Mouse (Mus musculus): ENCODE measurements around the gene Meox1. TPM values are rescaled to one million over a fixed set of nuclear protein-coding genes. Genes with fewer than 3 reads are reported as not detected.
A peak's percentile ranks its signal among the peaks of the same experiment; 100 is the strongest.

Gene Meox1
- total RNA-seq, 2 experiments from 2014 or later = 0.50 to 0.91 TPM

DNA sequence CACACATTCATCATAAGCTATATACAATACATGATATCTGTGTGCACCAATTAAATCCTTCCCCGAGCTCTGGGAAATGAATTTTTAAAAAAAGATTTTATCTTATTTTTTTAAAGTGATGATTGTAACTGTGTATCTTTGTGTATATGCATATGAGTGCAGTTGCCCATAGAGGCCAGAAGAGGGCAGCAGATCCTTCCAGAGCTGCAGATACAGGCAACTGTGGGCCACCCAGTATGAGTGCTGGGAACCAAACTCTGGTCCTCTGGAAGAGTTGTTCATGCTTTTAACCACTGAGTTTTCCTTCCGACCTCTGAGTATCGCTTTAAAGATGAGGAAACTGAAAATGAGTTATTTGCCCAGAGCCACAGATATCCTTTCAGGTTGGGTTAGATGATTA lies 53.8 kb downstream of the Meox1 start:
- no peak for DNase-seq (ENCODE audit: extremely low spot score in 1 of 2, low spot score in 2 of 2)
- intact Hi-C loops (cut with DNase I) = no loop called here
- TF ChIP-seq CTCF (IDR thresholded peaks at IDR 0.05) = peak; percentile 16
- Histone ChIP-seq H3K27ac (no peak overlapping the region), H3K4me3 (no peak overlapping the region)

DNA sequence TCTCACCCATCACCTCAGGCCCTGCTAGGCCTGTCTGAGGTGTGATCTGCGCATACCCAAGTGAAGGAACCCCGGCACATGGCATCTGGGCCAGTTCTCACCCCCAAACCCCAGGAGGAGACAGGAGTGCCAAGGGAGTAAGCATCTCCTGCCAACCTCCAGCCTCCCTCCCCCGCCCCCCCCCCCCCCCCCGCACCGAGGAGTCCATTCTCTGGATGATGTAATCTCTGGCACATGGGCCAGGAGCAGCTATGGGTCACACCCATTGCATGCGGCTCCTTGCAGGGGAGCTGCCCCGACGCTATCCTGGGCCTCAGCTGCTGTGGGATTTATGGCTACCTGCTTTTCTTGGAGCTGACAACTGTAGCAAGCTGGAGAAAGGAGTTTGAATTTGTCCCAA lies 54.7 kb downstream of the Meox1 start:
- Histone ChIP-seq H3K4me3 (no peak overlapping the region), H3K27ac (no peak overlapping the region)
- TF ChIP-seq CTCF (IDR thresholded peaks at IDR 0.05) = no peak
- intact Hi-C loops (cut with DNase I) = no loop called here
- DNase-seq (ENCODE audit: extremely low spot score in 1 of 2, low spot score in 2 of 2) = no peak

DNA sequence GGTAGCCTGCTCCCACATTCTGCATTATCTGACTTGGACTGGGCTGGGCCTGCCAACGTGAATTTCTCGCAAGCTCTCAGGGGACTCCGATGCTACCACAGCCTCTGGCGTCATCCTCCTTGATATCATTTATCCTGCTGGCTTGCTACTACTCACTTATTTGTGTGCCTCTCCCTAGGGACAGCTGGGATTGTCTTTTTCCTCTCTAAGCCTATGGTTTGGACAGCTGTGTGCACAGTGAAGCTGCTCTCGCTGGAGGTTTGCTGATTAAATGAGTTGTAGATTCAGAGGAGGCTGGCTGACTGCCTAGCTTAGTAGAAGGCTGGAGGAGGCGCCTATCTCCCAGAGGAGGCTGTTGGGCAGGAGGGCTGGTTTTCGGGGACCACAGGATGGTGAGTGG lies 62.2 kb downstream of the Meox1 start:
- H3K27ac ChIP-seq = no peak overlapping the region
- intact Hi-C loops (cut with DNase I) = no loop called here

DNA sequence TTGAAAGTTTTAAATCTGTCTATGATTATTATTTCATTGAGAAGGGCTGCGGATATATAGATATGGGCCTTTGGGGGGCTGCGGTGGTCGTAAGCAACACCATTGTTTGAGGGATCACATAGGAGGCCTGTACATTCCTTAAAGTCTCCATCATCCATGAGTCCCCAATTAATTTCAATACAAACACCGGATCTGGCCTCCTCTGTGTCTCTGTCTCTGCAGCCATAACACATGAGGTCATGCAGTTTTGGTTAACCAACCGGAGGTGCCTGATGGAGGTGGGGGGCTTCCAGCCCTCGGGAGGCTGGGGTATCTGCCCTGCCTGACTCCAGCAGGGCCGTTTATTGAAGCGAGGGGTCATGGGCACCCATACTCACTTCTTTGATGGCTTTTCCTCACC lies 63.6 kb downstream of the Meox1 start:
- Histone ChIP-seq H3K27ac (no peak overlapping the region), H3K4me3 (no peak overlapping the region)
- no peak for TF ChIP-seq CTCF (IDR thresholded peaks at IDR 0.05)
- DNase-seq (ENCODE audit: extremely low spot score in 1 of 2, low spot score in 2 of 2) = no peak
- intact Hi-C loops (cut with DNase I) = no loop called here

More for the DNA sequence above, 62.2 kb downstream of the Meox1 start:
- H3K4me3 ChIP-seq = no peak overlapping the region
- peak in 1 of 2 experiments; percentile 35 for DNase-seq (ENCODE audit: extremely low spot score in 1 of 2, low spot score in 2 of 2)
- no peak for TF ChIP-seq CTCF (IDR thresholded peaks at IDR 0.05)

DNA sequence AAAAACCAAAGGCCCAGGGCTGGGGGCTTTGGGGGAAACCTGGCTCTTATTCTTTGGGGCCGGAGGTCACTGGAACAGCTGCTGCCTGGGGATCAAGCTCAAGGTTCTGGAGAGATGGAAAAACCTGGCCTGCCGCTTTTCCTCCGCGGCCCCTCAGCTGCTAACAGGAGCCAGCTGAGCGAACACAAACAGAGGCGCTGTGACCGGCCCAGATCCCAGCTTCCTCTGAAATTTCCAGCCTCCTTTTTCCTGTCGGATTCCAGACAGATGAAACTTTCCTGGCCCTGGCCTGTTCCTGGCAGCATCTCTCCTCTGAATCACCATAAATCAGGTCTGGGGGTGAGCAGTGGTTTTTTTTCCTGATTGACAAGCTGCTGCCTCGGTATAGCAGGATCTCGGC lies 64.1 kb downstream of the Meox1 start:
- no peak for TF ChIP-seq CTCF (IDR thresholded peaks at IDR 0.05)
- intact Hi-C loops (cut with DNase I) = no loop called here
- no peak overlapping the region for H3K27ac ChIP-seq
- DNase-seq (ENCODE audit: extremely low spot score in 1 of 2, low spot score in 2 of 2) = no peak
- no peak overlapping the region for H3K4me3 ChIP-seq

DNA sequence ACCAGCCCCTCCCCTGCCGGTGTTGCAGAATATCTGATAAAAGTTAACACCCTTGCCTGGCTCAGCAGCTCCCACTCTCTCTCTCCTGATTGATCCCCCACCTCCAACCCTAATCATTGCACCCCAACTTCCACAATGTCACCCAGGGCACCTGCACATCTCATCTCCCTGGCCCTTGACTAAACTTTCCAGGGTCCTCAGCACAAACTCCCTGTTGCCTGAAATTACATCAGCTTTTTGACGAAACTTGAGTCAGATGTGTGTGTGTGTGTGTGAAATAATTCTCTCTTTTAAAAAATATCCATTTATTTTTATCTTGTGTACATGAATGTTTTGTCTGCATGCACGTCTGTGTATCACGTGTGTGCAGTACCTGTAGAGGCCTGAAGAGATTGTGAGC lies 65.5 kb downstream of the Meox1 start:
- Histone ChIP-seq H3K4me3 (no peak overlapping the region), H3K27ac (no peak overlapping the region)
- TF ChIP-seq CTCF (IDR thresholded peaks at IDR 0.05) = no peak
- DNase-seq (ENCODE audit: extremely low spot score in 1 of 2, low spot score in 2 of 2) = no peak
- intact Hi-C loops (cut with DNase I) = no loop called here

Other genes starting within 250 kb of the Meox1 start
- gene Arl4d, start 228.8 kb downstream of the Meox1 start, total RNA-seq (2021) = 10 to 100 TPM; 33.5 to 50.4 TPM
- 10 to 100 TPM; 36.8 to 39.3 TPM for gene Dhx8, start 161.5 kb downstream of the Meox1 start, total RNA-seq (2021)
- gene Etv4, start 109.0 kb downstream of the Meox1 start, total RNA-seq (2021) = 10 to 100 TPM; 14.1 to 18.6 TPM
- gene Sost, start 72.6 kb upstream of the Meox1 start, total RNA-seq (2021) = not detected
- not detected for gene Cfap97d1, start 89.9 kb upstream of the Meox1 start, total RNA-seq (2021)
- 100 to 1,000 TPM; 206 to 220 TPM for gene Dusp3, start 92.6 kb upstream of the Meox1 start, total RNA-seq (2021)
- gene Mpp3, start 134.1 kb upstream of the Meox1 start, total RNA-seq (2021) = 10 to 100 TPM; 94.6 to 98.8 TPM
- gene Cd300lg, start 147.1 kb upstream of the Meox1 start, total RNA-seq (2021) = not detected
- 100 to 1,000 TPM; 146 to 157 TPM for gene Mpp2, start 194.1 kb upstream of the Meox1 start, total RNA-seq (2021)
- gene Ppy, start 206.9 kb upstream of the Meox1 start, total RNA-seq (2021) = not detected
- not detected for gene Pyy, start 213.5 kb upstream of the Meox1 start, total RNA-seq (2021)

Measured in left cerebral cortex, adult 2 months (tissue).